Mouse (Mus musculus): ENCODE data around the gene Zfp503. TPM values are rescaled to one million over a fixed set of nuclear protein-coding genes. Genes with fewer than 3 reads are reported as not detected.

Zfp503 gene
- polyA plus RNA-seq, 1 experiment, result 4.4 TPM

DNA sequence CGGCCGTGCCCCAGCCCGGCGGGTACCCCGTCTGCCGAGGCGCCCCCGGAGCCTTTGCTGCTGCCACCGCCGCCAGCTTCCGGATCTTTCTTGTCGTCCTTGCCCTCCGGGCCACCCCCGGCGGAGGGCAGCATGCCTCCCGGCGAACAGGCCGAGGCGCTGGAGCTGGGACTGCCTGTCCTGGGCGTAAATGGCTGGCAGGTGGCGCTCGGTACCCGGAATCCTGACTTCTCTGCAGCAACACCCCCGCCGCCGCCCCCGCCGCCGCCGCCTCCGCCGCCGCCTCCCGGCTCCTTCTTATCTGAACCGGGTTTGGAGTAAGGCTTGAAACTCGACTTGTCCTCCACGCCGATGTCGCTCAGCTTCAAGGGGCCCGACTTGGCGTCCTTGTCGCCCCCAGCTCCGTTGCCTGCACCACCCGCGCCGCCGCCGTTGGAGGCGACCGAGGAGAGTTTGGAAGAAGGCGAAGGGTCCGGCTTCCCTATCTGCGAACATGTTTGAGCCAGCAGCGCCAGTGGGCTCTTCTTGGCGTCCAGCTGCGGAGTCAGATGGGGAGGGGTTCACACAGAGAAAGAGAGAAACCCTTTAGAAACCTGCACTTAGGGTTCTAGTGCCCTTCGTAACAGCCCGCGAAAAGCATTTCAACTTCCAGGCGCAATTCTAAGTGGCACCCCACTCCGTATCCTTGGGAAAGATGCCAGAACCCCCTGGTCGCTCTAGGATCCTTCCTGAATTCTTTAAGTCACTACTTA, 3.2 kb downstream of the Zfp503 start:
- DNase-seq, result peak; percentile 75 to 77
- H3K4me1 ChIP-seq (ENCODE audit: control insufficient read depth, insufficient read depth, low read length), result no peaks in the 10 kb centered on the region; the same call in 1 of the 2 replicates
- WGBS, result 1% methylated on average over 62 of the region's 62 CpGs
- H3K4me3 ChIP-seq (replicated peaks; ENCODE audit: insufficient read depth, low read depth, low read length), result peak overlapping the region; percentile 54
- H3K27me3 ChIP-seq (ENCODE audit: control insufficient read depth, insufficient read depth, low read length), result peaks cover 7% of the 10 kb centered on the region; the same call in 1 of the 2 replicates
- peak; percentile 52; the same call in 1 of the 2 replicates for TF ChIP-seq CTCF (IDR thresholded peaks at IDR 0.05; ENCODE audit: borderline replicate concordance, insufficient read depth, low read depth, low read length)
- TF ChIP-seq POLR2A (IDR thresholded peaks at IDR 0.05; ENCODE audit: borderline replicate concordance, insufficient read depth, low read length), result no peak
- H3K27ac ChIP-seq (ENCODE audit: insufficient read depth, low read length), result no peak overlapping the region

DNA sequence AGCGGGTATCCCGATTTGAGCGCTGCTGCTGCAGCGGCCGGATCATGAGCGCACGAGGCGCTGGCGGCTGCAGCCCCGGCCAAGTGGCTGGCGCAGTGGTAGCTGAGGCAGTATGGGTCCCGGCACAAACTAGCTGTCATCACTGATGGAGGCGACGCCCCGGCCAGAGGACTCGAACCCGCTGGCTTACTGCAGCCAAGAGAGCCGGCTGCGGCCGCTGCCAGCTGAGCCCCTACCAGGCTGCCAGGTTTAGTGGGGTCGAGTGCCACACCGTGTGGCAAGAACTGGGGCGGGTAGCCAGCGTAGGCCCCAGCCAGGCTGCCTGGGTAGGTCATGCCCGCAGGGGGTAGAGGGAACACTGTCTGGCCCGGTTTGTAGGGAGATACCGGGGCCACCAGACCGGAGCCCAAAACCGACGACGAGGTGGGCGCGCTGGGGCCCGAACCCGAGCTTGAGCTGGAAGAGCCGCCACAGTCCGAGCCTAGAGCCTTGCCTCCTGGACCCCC, 3.9 kb downstream of the Zfp503 start:
- TF ChIP-seq POLR2A (IDR thresholded peaks at IDR 0.05; ENCODE audit: borderline replicate concordance, insufficient read depth, low read length), result no peak
- TF ChIP-seq CTCF (IDR thresholded peaks at IDR 0.05; ENCODE audit: borderline replicate concordance, insufficient read depth, low read depth, low read length), result no peak
- no peak overlapping the region for H3K27ac ChIP-seq (ENCODE audit: insufficient read depth, low read length)
- H3K27me3 ChIP-seq (ENCODE audit: control insufficient read depth, insufficient read depth, low read length), result peaks cover 7% of the 10 kb centered on the region; the same call in 1 of the 2 replicates
- DNase-seq, result no peak
- H3K4me3 ChIP-seq (replicated peaks; ENCODE audit: insufficient read depth, low read depth, low read length), result peak overlapping the region; percentile 27
- 19% methylated on average over 37 of the region's 37 CpGs for WGBS
- H3K4me1 ChIP-seq (ENCODE audit: control insufficient read depth, insufficient read depth, low read length), result no peaks in the 10 kb centered on the region; the same call in 1 of the 2 replicates

- Histone ChIP-seq H3K4me3 (replicated peaks; ENCODE audit: insufficient read depth, low read depth, low read length) (no peak overlapping the region), H3K27ac (ENCODE audit: insufficient read depth, low read length) (no peak overlapping the region), H3K27me3 (ENCODE audit: control insufficient read depth, insufficient read depth, low read length) (peaks cover 7% of the 10 kb centered on the region; the same call in 1 of the 2 replicates), H3K4me1 (ENCODE audit: control insufficient read depth, insufficient read depth, low read length) (no peaks in the 10 kb centered on the region; the same call in 1 of the 2 replicates)
- TF ChIP-seq POLR2A (IDR thresholded peaks at IDR 0.05; ENCODE audit: borderline replicate concordance, insufficient read depth, low read length) (no peak), CTCF (IDR thresholded peaks at IDR 0.05; ENCODE audit: borderline replicate concordance, insufficient read depth, low read depth, low read length) (no peak)
- peak in 1 of 2 experiments; percentile 23 for DNase-seq
- WGBS, result 60% methylated on average over 49 of the region's 49 CpGs
Observed at GRCm38 (mm10) chr14:21984757-21985425, 4.5 kb downstream of the Zfp503 start.

GRCm38 (mm10) chr14:21983950-21984730, 5.3 kb downstream of the Zfp503 start:
- Histone ChIP-seq H3K27ac (ENCODE audit: insufficient read depth, low read length) (no peak overlapping the region), H3K27me3 (ENCODE audit: control insufficient read depth, insufficient read depth, low read length) (peaks cover 7% of the 10 kb centered on the region; the same call in 1 of the 2 replicates), H3K4me3 (replicated peaks; ENCODE audit: insufficient read depth, low read depth, low read length) (no peak overlapping the region), H3K4me1 (ENCODE audit: control insufficient read depth, insufficient read depth, low read length) (no peaks in the 10 kb centered on the region; the same call in 1 of the 2 replicates)
- TF ChIP-seq POLR2A (IDR thresholded peaks at IDR 0.05; ENCODE audit: borderline replicate concordance, insufficient read depth, low read length) (no peak), CTCF (IDR thresholded peaks at IDR 0.05; ENCODE audit: borderline replicate concordance, insufficient read depth, low read depth, low read length) (no peak)
- no peak for DNase-seq
- WGBS, result 74% methylated on average over 18 of the region's 18 CpGs

DNA sequence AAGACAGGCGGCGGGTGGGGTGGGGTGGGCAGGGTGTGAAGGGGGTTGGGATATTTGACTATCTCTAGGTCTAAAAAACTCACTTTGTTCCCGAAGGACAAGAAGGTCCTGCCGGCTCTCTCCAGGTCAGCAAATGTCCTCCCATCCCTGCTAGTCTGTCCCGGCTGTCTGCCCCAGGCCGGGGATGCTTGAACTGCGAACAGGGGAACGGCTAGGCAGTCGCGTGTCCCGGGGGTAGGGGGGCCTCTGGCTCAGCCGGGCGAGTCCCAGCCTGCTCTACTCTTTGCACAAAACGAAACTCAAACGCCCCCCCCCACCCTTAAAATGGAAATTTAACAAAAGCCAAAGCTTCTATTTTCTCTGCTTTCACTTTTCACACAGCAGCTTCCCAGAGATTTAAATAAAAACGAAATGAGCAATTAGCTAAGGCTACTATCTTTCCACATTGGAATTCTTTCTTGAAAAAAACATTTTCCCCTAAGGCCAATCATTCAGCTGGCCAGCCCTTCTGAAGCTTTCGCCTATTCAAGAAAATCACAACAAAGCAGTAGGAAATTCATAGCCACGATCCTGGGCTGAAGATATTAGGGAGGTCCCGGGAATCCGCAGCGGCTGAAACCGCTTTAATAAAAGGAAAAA, 6.0 kb downstream of the Zfp503 start:
- H3K27ac ChIP-seq (ENCODE audit: insufficient read depth, low read length), result no peak overlapping the region
- no peak overlapping the region for H3K4me3 ChIP-seq (replicated peaks; ENCODE audit: insufficient read depth, low read depth, low read length)
- WGBS, result 48% methylated on average over 22 of the region's 22 CpGs
- DNase-seq, result peak in 1 of 2 experiments; percentile 13
- no peaks in the 10 kb centered on the region; the same call in 1 of the 2 replicates for H3K4me1 ChIP-seq (ENCODE audit: control insufficient read depth, insufficient read depth, low read length)
- TF ChIP-seq CTCF (IDR thresholded peaks at IDR 0.05; ENCODE audit: borderline replicate concordance, insufficient read depth, low read depth, low read length), result no peak
- no peak for TF ChIP-seq POLR2A (IDR thresholded peaks at IDR 0.05; ENCODE audit: borderline replicate concordance, insufficient read depth, low read length)
- peaks cover 7% of the 10 kb centered on the region; the same call in 1 of the 2 replicates for H3K27me3 ChIP-seq (ENCODE audit: control insufficient read depth, insufficient read depth, low read length)

DNA sequence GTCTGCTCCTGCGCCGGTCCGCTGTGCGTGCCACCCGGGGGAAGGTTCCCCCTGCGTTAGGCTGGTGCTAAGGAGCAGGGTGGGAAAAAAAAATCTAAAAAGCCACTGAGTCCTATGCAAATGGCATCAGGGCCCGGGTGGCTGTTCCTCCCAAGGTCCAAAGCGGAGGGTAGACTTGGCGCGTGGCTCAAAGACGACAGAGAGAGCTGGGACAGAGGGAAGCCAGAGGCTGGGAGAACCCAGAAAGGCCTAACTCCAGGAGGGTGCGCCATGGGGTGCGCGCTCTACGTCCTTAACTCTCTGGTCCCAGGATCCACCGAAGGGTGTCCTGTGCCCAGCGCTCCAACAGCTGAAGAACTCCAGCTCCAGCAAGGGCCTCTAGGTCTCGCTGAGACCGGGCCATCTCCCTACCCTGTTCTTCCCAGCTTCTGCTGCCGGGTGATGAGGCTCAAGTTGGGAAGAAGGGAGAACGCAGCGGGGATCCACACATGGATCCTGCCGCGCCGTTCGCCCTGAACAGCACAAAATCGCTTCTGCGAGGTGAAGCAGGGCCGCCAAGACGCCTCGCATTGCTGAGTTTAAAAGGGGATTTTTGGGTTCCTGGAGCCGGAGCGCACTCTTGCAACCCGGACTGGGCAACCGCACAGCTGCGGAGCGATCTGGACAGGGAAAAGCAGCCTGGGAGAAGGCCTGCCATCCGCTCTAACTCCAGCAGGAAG, 6.7 kb downstream of the Zfp503 start:
- 37% methylated on average over 38 of the region's 38 CpGs for WGBS
- Histone ChIP-seq H3K4me3 (replicated peaks; ENCODE audit: insufficient read depth, low read depth, low read length) (no peak overlapping the region), H3K4me1 (ENCODE audit: control insufficient read depth, insufficient read depth, low read length) (no peaks in the 10 kb centered on the region; the same call in 1 of the 2 replicates), H3K27ac (ENCODE audit: insufficient read depth, low read length) (no peak overlapping the region), H3K27me3 (ENCODE audit: control insufficient read depth, insufficient read depth, low read length) (peaks cover 7% of the 10 kb centered on the region; the same call in 1 of the 2 replicates)
- TF ChIP-seq CTCF (IDR thresholded peaks at IDR 0.05; ENCODE audit: borderline replicate concordance, insufficient read depth, low read depth, low read length), result no peak
- no peak for TF ChIP-seq POLR2A (IDR thresholded peaks at IDR 0.05; ENCODE audit: borderline replicate concordance, insufficient read depth, low read length)
- DNase-seq, result peak; percentile 4 to 26
